Mouse (Mus musculus) testis, adult 2 months (tissue): ENCODE results near the gene Fstl1.

Experiments used
- CTCF ChIP-seq: fragments of 200-500 bp; IDR thresholded peaks from 2 replicates; pipeline ENCODE4 v1.5.1; 2012; ENCODE audit warnings: low read depth, mild to moderate bottlenecking, inconsistent platforms, low read length, moderate library complexity; ENCODE audit not compliant: control insufficient read depth, insufficient read depth, insufficient replicate concordance
- POLR2A ChIP-seq: fragments of 200-500 bp; IDR thresholded peaks from 2 replicates; pipeline ENCODE4 v1.6.1; 2012; ENCODE audit warnings: low read depth, mild to moderate bottlenecking, inconsistent platforms, low read length, moderate library complexity; ENCODE audit not compliant: control insufficient read depth

DNA sequence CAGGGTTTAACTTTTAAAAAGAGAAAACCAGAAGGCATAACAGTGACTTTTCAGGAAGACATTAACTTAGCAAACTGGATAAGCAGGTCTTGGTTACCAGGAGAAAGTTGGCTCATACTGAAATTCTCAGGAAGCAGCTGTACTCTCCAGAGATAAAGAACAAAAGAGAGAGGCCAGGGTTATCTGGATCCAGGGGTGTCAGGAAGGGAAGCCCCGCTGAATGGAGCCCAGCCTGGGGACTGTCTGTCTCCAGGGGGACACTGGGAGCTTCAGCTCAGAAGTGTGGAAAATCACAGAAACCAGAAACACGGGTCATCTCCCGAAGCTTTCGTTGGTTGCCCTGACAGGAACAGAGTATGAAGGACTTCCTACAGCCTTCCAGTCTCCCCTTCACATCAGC is 22.2 kb upstream of the Fstl1 start:
- TF ChIP-seq POLR2A (no peak), CTCF (no peak)
